ENCODE assay signal across 19 mouse cellular contexts in genomic region chr19:44376511-44376951, GRCm38 (mm10). TPM values are rescaled to one million over a fixed set of nuclear protein-coding genes. Genes with fewer than 3 reads are reported as not detected.
DNase-seq lines count a peak whose midpoint lies in the region; TF ChIP-seq lines count a peak whose summit lies in the region.
"Had no signal": no experiment of that assay in that cellular context is flagged by ENCODE, and none has a peak within 500 bp of the region (broad histone marks: within the 10 kb centered on the region; RNA-seq: fewer than 3 reads in every experiment).

No protein-coding gene starts in this region.

- no peak for TF ChIP-seq CTCF in lung, adult 2 months (IDR thresholded peaks at IDR 0.05; ENCODE audit: insufficient read depth, low read length)
- no peak for TF ChIP-seq CTCF in spleen, adult 2 months (IDR thresholded peaks at IDR 0.05; ENCODE audit: extremely low read depth, insufficient read depth, insufficient read length, insufficient replicate concordance)

- H3K27ac ChIP-seq in spleen, adult 2 months (ENCODE audit: insufficient read depth, low read length): peak overlapping the region; percentile 99
- no peak overlapping the region for H3K27ac ChIP-seq in limb, embryonic 10.5 days
- H3K27ac ChIP-seq: forebrain, embryonic 12.5 days; heart, embryonic 10.5 days; kidney, postnatal 0 days; layer of hippocampus, adult 2 months; limb, embryonic 13.5 days; liver, embryonic 15.5 days; midbrain, embryonic 13.5 days had no signal

- H3K36me3 ChIP-seq in spleen, adult 2 months (ENCODE audit: control insufficient read depth, insufficient read depth, low read length): no peaks in the 10 kb centered on the region
- H3K36me3 ChIP-seq in limb, embryonic 10.5 days: no peaks in the 10 kb centered on the region
- H3K36me3 ChIP-seq: forebrain, embryonic 12.5 days; heart, embryonic 10.5 days; limb, embryonic 13.5 days; liver, embryonic 15.5 days; midbrain, embryonic 13.5 days had no signal

- no peak for TF ChIP-seq POLR2A in lung, adult 2 months (IDR thresholded peaks at IDR 0.05; ENCODE audit: borderline replicate concordance, extremely low read depth, low read depth, low read length)
- TF ChIP-seq POLR2A in spleen, adult 2 months (IDR thresholded peaks at IDR 0.05; ENCODE audit: low read depth, low read length): peak; percentile 67; the same call in 1 of the 2 replicates

- DNase-seq in lung, postnatal 10 days: peak; percentile 13
- no peak for DNase-seq in lung, adult 2 months
- peak; percentile 21 for DNase-seq in 3T3-L1 (ENCODE audit: low read depth, low spot score)
- peak; percentile 12 for DNase-seq in T-cell, adult 2 months (ENCODE audit: low spot score)
- DNase-seq in spleen, adult 2 months (ENCODE audit: low read depth in 1 of 2, low spot score in 2 of 2): peak; percentile 78 to 97
- no peak for DNase-seq in cerebellum, adult 11-12 months
- DNase-seq in limb, embryonic 10.5 days (ENCODE audit: low spot score): no peak
- DNase-seq: adrenal gland, adult 8-10 months; cerebellum, adult 11 months; cerebellum, postnatal 25 days; gastrocnemius, postnatal 25 days; heart, postnatal 10 days had no signal

- H3K9me3 ChIP-seq in limb, embryonic 10.5 days (replicated peaks): no peaks in the 10 kb centered on the region
- H3K9me3 ChIP-seq: forebrain, embryonic 12.5 days; heart, embryonic 10.5 days; limb, embryonic 13.5 days; liver, embryonic 15.5 days; midbrain, embryonic 13.5 days had no signal

- peaks cover 5% of the 10 kb centered on the region; the same call in 1 of the 2 replicates for H3K4me1 ChIP-seq in lung, adult 2 months (ENCODE audit: control insufficient read depth, insufficient read depth, low read length)
- H3K4me1 ChIP-seq in spleen, adult 2 months (ENCODE audit: control insufficient read depth, insufficient read depth, insufficient read length): peaks cover 22% of the 10 kb centered on the region; the same call in 1 of the 2 replicates
- peaks cover 4% of the 10 kb centered on the region for H3K4me1 ChIP-seq in limb, embryonic 10.5 days

- H3K4me3 ChIP-seq in lung, adult 2 months (replicated peaks; ENCODE audit: extremely low read depth, low read depth, low read length): no peak overlapping the region
- no peak overlapping the region for H3K4me3 ChIP-seq in spleen, adult 2 months (ENCODE audit: extremely low read depth, insufficient read depth, insufficient read length)
- no peak overlapping the region for H3K4me3 ChIP-seq in limb, embryonic 10.5 days
- H3K4me3 ChIP-seq: forebrain, embryonic 12.5 days; heart, embryonic 10.5 days; layer of hippocampus, adult 2 months; limb, embryonic 13.5 days; liver, embryonic 15.5 days; midbrain, embryonic 13.5 days had no signal

- H3K27me3 ChIP-seq in spleen, adult 2 months (ENCODE audit: control insufficient read depth, insufficient read depth, low read length): no peaks in the 10 kb centered on the region
- no peaks in the 10 kb centered on the region for H3K27me3 ChIP-seq in limb, embryonic 10.5 days (ENCODE audit: low read depth, poor library complexity, severe bottlenecking)
- H3K27me3 ChIP-seq: limb, embryonic 13.5 days; liver, embryonic 15.5 days had no signal

- 35% methylated on average over 3 of the region's 3 CpGs for WGBS in lung, adult 2 months
- WGBS in spleen, adult 2 months: 22% methylated on average over 3 of the region's 3 CpGs
- 36% methylated on average over 3 of the region's 3 CpGs for WGBS in limb, embryonic 10.5 days

RNA-seq across cellular contexts. Expression of gene Scd1, which starts 31.1 kb away (rescaled TPM):
- 3,425 and 3,454 TPM in 2 replicates for polyA plus RNA-seq in lung, adult 2 months (2012; rRNA removed)
- polyA plus RNA-seq in spleen, adult 2 months (2012; rRNA removed): 251 and 307 TPM in 2 replicates
- 15.9 and 16.6 TPM in 2 replicates for polyA plus RNA-seq in limb, embryonic 10.5 days (2016; fragmentation: Nextera tagmentation; extraction: Ambion mirVana)

RNA-seq across cellular contexts. Expression of gene Scd4, which starts 43.6 kb away (rescaled TPM):
- polyA plus RNA-seq in lung, adult 2 months (2012; rRNA removed): 0.46 and 0.97 TPM in 2 replicates
- polyA plus RNA-seq in spleen, adult 2 months (2012; rRNA removed): 0.20 TPM in 2 replicates
- polyA plus RNA-seq in limb, embryonic 10.5 days (2016; fragmentation: Nextera tagmentation; extraction: Ambion mirVana): 0.08 and 0.11 TPM in 2 replicates
- polyA plus RNA-seq: liver, embryonic 15.5 days had no signal

Comparison
In these comparisons a context has a peak if more than half of its experiments do, and no peak if none do; other contexts are left out.
1. DNase-seq: peak in lung, postnatal 10 days (single experiment), 3T3-L1 (single experiment), T-cell, adult 2 months (single experiment) and spleen, adult 2 months (2 of 2); none in lung, adult 2 months (single experiment), cerebellum, adult 11-12 months (single experiment) and limb, embryonic 10.5 days (single experiment).
2. RNA of gene Scd1, which starts 31.1 kb away (polyA plus RNA-seq): 3,425 to 3,454 TPM in lung, adult 2 months and 251 to 307 TPM in spleen, adult 2 months; 15.9 to 16.6 TPM in limb, embryonic 10.5 days; every median in the first group is over 10 times any median in the second.